Mouse (Mus musculus) embryo, embryonic 11.5 days (tissue): Measurements from ENCODE around the gene Rnft2.

Experiments
- DNase-seq: peaks from one replicate; pipeline ENCODE4 v3.0.0-alpha.2; 2012; ENCODE audit warnings: low read depth, low spot score

Rnft2 gene

DNA sequence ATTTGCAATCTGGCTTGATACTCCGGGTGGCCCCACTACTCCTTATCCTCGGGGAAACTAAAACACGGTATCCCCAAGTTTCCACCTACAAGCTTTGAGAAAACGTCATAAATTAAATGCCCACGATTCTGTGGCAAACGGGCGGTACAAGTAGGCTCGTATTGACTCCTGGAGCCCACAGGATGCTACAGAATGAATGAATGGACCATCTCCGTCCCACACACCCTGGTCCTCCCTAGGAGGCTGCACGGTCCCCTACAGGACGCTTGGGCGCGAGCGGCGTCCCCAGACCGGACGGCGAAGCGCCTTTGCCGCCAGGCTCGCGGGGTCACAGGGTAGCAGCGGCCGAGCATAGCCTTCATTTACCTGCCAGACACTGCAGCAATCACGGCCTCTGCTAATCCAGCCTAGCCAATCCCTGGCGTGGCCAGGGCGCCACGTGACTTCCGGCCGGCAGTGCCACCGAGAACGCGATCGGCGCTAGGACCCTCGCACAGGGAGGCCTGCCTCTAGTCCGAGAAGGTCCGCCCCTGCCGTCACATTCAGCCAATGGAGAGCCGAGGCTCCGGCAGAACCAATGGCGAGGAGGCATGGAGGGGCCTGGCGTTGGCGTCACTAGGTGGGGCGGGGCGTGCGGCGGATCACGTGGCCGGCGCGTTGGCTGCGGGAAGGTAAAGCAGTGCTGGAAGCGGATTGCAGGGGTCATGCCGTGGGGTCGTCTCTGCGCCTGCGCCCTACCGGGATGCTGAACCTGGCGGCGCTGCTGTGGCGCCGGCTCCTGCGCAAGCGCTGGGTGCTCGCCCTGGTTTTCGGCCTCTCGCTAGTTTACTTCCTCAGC is at the start of gene Rnft2, which contains the start of gene 2410131K14Rik:
Rnft2 (minus strand) TSS at position 511 of the 838 bp plus-strand sequence.
2410131K14Rik (plus strand) TSS at position 622 of the 838 bp plus-strand sequence.
- DNase-seq, result peak; percentile 98

DNA sequence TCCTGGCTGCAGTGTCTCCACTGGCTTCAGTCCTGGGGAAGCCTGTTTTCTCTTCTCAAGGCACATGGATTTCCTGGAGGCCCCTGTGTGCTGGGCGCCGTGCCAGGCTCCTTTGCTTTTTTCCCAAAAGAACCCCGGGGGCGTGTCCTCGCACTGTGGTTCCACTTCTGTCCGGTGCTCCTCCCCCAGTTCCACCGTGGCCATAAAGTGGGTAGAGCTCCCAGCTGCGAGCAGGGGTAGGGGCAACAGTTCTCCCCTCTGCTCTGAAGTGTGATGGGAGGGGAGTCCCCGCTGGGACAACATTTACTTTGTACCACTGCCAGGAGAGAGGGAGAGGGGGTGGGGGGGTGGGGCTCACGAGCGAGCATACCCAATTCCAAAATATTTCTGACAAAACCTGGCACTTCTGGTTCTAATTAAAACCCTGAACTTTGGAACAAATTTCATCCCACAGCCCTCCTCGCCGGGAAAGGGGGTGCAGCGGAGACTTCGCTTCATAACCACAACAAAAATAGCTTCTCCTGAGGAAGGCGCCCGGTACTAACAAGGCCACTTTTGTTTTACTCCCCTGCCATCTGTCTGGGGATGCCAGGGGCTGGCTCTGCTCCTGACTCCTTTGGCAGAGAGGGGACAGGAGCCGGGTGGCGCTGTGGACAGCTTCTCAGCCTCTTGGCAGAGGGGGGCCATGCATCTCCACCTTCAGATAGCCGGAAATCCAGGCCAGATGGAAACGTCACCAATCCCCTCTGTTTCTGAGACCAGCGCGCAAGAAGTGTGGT is 49.4 kb upstream of the Rnft2 start:
- peak; percentile 60 for DNase-seq

DNA sequence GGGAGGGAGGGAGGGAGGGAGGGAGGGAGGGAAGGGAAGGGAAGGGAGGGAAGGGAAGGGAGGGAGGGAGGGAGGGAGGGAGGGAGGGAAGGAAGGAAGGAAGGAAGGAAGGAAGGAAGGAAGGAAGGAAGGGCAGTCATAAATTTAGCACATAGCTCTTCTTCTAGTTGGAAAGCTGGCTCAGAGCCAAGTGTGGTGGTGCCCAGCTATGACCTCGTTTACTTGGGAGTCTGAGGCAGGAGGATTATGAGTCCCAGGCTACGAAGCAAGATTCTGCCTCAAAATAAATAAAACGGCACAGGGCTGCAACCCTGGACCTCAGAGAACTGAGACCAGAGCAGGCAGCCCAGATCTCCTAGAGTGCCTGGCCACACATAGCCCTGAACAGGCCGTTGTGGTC is 47.6 kb upstream of the Rnft2 start:
- no peak for DNase-seq

DNA sequence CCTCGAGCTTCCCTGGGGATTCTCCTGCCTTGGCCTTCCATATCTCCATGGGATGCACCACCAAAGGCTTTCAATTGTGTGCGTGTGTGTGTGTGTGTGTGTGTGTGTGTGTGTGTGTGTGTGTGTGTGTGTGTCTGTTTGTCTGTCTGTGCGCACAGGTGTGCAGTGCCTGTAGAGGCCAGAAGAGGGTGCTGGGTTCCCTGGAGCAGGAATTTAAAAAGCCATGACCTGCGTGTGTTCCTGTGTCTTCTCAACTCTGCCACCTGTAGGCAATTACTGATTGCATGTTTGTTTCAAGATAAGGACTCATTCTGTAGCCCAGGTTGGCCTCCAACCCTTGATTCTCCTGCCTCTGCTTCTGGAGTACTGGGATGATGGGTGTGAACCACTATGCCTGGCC is 46.5 kb upstream of the Rnft2 start:
- no peak for DNase-seq

DNA sequence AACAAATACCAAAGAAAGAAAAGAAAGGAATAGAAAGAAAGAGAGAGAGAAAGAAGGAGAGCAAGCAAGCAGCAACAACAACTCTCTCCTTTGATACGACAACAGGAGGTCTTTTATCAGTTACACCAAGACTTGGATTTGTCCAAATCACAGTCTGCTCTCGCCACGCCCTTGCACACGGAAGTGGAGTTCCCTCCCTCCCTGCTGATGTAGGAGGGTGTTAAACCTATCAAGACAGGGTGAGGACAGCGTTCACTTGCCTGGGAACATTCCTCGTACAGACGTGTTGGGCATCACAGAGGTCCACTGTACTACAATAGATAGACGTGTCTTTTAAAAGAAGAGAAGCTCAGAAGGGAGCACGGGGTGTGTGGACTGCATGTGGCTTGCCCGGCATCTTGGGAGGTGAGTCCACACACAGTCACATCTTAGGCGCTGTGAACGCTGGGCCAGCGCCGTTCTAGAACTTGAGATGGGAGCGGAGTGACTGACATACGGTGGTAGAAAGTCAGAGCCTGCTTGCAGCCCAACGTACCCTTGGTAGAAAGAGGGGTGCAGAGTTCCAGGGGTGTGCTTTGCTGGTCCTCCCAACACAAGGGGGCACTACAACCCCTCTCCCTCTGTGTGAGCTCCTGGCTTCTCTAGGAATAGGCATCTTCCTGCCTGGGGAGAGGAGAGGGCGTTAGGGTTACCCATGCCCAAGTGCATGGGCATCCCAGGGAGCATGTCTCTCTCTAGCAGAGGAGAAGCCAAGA is 33.0 kb upstream of the Rnft2 start:
- no peak for DNase-seq

DNA sequence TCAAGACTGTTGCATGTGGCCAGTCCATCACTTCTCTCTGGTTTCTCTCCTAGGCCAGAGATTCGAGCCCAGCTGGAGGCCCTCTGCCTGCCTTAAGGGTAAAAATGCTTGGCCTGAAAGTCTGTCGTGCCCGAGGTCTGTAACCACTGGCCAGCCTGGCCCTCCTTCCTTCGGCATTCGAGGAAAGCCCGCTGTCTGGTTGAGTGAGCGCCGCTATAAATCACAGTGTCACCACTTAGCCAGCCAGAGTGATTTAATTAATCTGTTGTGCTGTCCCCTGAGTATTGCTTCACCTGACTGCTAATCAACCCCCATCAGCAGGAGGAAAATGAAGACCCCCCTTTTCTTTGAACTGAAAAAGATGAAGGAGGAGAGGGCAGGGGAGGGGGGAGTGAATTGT is 31.8 kb upstream of the Rnft2 start:
- DNase-seq, result no peak

DNA sequence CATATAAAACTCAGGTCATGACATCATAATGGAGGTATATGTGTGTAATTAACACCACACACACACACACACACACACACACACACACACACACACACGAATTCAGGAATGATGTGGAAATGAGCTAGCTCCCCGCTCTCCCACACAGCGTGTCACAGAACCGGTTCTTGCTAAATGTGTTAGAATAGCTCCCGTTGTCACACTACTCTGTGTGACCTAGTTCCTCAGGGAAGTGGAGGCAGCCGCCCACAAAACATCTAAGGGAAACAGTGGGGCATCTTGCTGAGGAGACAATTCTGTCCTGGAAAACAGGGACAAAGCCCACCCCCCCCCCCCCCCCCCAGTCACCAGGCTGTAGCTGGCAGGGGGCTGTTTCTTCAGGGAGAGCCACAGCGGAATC is 31.4 kb upstream of the Rnft2 start:
- DNase-seq, result no peak

DNA sequence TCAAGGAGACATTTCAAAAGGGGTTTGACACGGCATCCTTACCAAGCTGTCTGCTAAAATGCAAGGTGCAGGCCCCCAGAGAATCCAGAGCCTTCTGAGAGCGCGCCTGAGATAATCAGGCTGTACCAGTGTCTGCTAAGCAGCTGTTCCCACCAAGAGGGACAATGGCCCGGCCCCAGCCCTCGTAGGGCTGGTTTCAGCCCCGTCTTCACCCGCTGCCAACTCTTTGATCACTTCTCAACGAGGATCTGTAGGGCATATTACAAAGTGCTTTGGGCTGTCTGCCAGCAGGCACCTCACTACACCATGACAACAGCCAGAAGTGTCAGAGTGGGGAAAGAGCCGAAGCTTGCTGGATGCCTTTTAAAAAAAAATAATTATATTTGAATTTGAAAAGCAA is 29.6 kb upstream of the Rnft2 start:
- no peak for DNase-seq

DNA sequence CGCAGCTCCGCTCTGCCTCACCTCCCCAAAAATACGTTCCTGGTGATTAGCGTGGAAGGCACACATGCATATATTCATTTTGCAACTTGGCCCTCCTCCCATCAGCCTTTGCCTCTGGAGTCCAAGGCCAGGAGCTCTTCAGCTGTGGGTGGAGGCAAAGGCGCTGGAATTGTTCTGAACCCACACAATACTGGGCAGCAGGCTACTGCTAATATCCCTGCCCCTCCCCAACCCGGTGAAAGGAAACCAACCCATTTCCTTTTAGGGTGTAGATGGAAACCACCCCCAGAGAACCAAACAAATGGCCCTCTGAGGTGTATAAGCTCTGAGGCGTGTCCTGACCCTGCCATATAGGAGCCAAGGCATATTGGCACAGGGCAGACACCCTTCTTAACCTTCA is 28.5 kb upstream of the Rnft2 start:
- DNase-seq, result no peak

DNA sequence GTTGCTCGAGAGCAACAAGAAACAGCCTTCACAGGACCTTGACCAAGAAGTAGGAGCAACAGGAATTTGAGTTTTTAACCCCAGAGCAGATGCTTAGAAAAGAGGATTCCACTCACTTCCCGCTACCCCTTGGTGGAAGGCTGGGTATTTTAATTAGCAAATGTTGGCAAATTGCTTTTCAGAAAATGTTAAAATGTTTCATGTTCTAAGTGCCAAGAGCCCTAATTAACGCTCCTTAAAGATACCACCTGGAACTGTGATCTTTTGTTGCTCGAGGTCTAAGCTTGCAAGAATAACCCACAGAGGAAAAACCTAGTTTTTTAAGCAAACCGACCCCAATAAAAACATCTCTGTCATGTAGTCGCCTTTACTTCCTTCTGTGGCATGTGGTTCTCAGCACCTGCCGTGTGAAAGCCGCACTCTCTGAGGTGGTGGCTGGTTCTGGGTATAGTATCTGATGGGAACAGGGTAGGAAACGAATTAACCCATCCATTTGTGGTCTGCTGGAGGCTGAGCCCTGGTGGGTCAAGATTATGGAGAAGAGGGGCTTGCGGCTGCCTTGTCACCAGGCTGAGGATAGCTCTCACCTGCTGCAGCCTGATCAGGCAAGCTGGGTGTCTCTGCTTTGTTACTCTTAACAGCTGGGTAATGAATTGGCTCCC is 26.7 kb upstream of the Rnft2 start:
- no peak for DNase-seq

DNA sequence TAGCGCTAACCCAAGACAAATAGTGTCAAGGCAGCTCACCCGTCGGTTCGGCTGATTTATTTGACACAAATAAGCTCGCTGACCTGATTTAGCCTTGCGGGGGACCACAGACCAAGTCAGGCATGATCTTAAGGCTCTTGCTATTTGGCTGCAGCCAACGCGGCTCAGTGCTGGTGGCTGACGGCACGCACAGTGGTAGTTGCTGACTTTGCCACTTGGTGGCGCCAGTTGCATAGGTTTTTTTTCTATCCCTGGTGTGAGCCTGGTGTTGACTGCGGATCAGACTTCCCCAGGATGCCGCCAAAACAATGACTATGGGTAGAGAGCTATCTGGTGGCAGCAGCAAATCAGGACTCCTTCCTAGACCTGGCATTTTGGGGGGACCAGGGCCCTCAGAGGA is 24.1 kb upstream of the Rnft2 start:
- peak; percentile 72 for DNase-seq

DNA sequence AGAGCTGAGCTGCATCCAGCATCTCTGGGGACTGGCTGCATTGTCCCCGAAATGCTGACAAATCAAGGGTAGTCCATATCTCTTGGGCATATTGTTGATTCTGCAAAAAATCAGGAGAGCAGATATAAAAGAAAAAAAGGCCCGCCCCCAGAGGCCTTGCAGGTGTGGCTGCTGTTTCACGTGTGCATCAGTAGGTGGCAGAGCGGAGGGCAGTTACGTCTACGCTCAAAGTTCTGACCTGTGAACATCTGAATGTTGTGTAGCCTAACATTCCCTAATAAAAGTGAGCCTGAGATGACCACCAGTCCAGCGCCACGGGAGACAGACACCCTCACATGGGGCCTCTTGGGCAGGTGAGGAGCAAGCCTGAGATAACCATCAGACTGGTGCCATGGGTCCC is 21.4 kb upstream of the Rnft2 start:
- no peak for DNase-seq

DNA sequence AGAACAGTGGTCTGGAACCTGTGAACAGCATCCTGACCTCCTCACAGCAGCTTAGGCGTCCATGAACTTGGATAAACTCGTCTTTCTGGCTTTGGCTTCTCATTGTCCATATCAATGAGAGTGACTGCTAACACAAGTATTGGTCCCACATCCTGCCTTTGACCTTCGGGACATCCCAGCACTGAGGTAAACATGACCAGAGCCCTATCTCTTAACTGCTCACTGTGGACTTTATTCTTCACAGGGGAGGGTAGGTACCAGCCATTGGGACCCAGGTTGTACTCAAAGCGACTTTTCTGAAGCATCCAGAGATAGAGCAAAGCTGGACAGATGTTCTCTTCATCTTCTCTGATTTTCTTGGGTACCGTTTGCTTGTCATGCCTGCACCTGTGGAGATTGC is 20.4 kb upstream of the Rnft2 start:
- no peak for DNase-seq

DNA sequence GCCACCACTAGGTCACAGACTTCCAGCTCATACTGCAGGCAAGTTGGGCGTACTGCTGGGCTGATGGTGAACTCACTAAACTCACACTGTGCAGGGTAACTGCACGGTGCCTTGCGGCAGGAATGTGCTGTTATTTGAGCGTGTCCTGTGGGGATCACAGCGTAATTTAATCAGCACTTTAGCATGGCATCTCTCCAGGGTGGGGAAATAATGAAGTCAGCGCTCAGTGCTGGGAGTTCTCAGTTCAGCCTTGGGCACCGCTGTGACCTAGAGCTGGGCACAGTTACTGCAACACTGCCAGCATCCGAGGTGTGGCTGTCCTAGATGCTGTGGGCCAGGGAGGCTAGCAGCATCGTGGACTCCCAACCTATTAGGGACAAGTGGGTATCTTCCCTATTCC is 19.4 kb upstream of the Rnft2 start:
- DNase-seq, result no peak

DNA sequence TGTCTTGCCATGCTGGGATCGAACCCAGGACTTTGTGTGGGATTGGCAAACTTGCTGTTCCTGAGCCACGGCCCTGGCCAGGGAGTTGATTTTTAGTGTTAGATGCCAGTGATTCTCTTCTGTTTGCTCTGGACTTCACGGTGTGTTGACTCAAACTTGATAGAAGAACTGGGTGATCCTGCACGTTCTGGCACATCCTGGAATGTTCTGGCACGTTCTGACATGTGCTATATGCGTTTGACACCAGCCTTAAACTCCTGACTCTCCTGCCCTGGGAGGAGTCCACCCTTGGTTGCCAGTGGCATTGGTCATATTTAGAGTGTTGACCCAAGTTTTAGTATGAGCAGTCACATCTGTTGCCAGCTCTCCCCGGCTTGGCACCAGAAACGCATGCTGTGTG is 17.5 kb upstream of the Rnft2 start:
- DNase-seq, result no peak

DNA sequence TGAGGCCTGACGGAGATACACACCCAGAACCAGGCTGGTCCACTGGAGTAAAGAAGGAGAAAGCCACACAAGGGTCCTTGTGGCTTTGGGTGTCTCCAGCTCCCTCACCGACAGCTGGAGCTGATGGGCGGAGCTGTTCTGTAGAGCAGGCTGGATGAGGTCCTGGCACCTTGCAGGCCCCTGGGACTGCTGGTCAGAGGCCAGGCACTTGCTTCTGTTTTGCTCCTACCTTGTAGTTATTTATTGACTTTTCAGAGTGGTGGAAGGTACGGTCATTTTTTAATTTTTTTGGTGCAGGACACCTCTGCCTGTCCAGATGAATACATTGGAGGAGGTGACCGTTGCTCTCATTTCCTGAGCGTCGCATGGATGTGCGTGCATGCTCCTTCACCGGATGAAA is 16.3 kb upstream of the Rnft2 start:
- no peak for DNase-seq

DNA sequence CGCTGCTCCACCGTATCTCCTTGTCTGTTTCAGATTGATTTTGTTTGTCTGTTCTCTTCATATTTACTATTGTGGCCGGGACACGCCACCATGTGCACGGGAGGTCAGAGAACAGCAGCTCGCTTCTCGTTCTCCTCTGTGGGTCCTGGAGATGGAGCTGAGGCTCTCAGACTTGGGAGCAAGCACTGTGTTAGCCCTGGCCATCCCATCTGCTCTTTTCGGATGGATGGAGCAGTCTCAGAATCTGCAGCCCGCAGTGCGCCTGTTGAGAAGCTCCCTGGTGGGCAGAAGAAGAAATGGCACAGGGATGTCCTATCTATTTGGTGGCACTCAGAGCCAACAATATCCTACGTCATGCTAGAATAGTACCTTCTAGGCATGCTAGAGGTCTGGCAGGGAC is 15.7 kb upstream of the Rnft2 start:
- DNase-seq, result no peak

DNA sequence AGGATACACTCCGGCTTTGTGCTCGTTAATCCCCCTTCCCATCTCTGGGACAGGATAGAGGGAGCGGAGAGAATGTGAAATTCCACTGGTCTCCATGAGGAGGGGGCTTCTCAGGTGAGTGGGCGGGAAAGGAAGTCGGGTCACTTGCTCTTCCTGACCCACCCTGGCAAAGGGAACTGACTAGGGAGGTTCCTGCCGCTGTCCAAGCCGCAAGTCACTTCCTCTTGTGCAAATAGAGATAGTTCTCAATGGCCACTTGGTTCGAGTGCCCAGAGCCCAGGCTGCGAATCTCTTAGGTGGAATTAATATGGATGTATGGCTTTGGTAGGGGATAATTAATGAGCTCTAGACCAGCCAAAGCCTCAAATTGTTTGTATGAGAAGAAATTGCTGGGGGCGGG is 15.1 kb upstream of the Rnft2 start:
- DNase-seq, result no peak

DNA sequence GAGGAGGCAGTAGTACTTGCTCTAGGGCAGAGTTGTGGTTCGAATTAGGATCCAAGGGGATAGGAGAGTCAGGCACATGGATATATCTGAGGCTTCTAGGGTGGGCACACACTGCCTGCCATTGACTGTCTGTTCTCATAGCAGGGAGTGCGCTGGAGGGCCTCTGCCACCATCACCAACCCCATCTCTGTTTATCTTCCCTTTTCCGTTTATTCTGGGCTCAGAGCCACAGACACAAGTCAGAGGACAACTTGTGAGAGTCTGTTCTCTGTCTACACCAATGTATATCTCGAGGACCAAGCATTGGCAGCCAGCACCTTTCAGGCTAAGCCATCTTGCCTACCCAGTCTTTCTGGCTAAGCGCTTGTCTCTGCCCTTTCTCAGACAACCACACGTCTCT is 14.7 kb upstream of the Rnft2 start:
- no peak for DNase-seq

DNA sequence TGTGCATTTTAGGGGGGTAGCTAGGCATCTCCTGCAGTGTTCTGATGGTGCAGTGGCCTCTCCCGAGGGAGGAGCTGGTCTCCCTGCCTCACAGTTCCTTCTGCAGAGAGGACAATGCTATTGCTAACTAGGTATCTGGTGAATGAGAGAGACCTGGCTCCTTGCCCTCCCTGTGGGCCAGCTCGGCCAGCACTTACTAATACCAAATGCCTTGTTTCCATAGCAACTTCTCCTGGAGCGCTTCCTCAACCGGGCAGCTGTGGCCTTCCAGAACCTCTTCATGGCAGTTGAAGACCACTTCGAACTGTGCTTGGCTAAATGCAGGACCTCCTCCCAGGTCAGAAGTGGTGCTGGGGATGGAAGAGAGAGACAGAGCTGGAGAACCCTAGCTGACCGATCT is 14.2 kb upstream of the Rnft2 start:
- DNase-seq, result no peak

DNA sequence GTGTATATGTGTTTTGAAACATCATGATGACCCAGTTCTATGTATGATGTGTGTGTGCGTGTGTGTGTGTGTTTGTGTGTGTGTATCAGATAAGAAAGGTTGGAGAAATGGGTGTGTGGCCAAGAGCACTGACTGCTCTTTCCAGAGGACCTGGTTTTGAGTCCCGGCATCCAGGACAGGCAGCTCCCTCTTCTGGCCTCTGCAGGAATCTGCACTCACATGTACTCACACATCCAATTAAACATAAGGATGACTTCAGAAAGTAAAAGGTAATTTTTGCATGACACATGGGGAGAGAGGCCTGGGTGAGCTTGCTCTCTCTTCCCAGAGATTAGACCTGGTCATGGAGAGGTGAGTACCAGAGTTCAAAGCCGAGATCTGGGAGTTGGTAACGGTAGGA is 12.1 kb upstream of the Rnft2 start:
- DNase-seq, result no peak

DNA sequence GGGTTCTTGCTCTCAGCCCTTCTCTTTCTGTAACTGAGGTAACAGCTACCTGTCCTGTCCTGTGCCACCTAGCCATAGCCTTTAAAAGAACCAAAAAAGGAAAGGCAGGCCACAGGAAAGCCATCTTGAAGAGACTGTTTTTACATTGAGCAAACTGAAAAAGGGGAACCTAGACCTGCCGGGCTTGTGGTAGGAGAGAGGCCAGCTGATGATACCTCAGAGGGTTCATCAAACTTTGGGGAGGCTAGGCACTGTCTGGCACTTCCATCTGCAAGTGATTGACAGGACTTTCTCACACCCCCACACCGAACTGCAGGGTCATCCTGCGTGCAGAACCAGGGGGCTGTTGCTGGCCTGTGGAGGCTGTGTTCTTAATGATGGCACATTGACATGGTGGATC is 8.6 kb upstream of the Rnft2 start:
- no peak for DNase-seq
